Mouse (Mus musculus): Measurements from ENCODE around the gene Agap1. TPM values are rescaled to one million over a fixed set of nuclear protein-coding genes. Genes with fewer than 3 reads are reported as not detected.

Agap1 gene
- polyA plus RNA-seq, 1 experiment from 2014 or later, result 21.3 TPM

- H3K4me3 ChIP-seq (ENCODE audit: low read depth, low read length), result peak overlapping the region; percentile 18
- H3K4me1 ChIP-seq (ENCODE audit: insufficient read depth), result no peaks in the 10 kb centered on the region
- peak; percentile 30; the same call in 1 of the 2 replicates for ATAC-seq (ENCODE audit: insufficient read depth)
- peaks cover 89% of the 10 kb centered on the region for H3K27me3 ChIP-seq (ENCODE audit: insufficient read depth, low read length)
- H3K36me3 ChIP-seq (ENCODE audit: insufficient read depth), result no peaks in the 10 kb centered on the region
- no peak overlapping the region for H3K9ac ChIP-seq
- H3K27ac ChIP-seq (ENCODE audit: low read depth), result no peak overlapping the region
- WGBS, result 2% methylated on average over 40 of the region's 41 CpGs
- TF ChIP-seq CTCF (IDR thresholded peaks at IDR 0.05; ENCODE audit: low read depth), result 0 out of 2 replicates have a peak, but pooled peaks have one; percentile 5
- no peaks in the 10 kb centered on the region for H3K9me3 ChIP-seq (ENCODE audit: low read depth, low read length)
- peak overlapping the region; percentile 53 for H3K4me2 ChIP-seq
- no peak for DNase-seq
Observed at GRCm38 (mm10) chr1:89922883-89923641, 468.5 kb downstream of the Agap1 start.

- no peak for DNase-seq
- no peak for TF ChIP-seq CTCF (IDR thresholded peaks at IDR 0.05; ENCODE audit: low read depth)
- Histone ChIP-seq H3K9ac (no peak overlapping the region), H3K4me2 (peak overlapping the region; percentile 53; the same call in 1 of the 2 replicates), H3K4me3 (ENCODE audit: low read depth, low read length) (peak overlapping the region; percentile 18; the same call in 1 of the 2 replicates), H3K36me3 (ENCODE audit: insufficient read depth) (no peaks in the 10 kb centered on the region), H3K27me3 (ENCODE audit: insufficient read depth, low read length) (peaks cover 92% of the 10 kb centered on the region), H3K27ac (ENCODE audit: low read depth) (no peak overlapping the region), H3K9me3 (ENCODE audit: low read depth, low read length) (no peaks in the 10 kb centered on the region), H3K4me1 (ENCODE audit: insufficient read depth) (no peaks in the 10 kb centered on the region)
- 13% methylated on average over 14 of the region's 14 CpGs for WGBS
- ATAC-seq (ENCODE audit: insufficient read depth), result no peak
Observed at GRCm38 (mm10) chr1:89923642-89924020, 469.0 kb downstream of the Agap1 start.

- Histone ChIP-seq H3K36me3 (ENCODE audit: insufficient read depth) (no peaks in the 10 kb centered on the region), H3K4me3 (ENCODE audit: low read depth, low read length) (no peak overlapping the region), H3K9ac (no peak overlapping the region), H3K4me2 (no peak overlapping the region), H3K9me3 (ENCODE audit: low read depth, low read length) (no peaks in the 10 kb centered on the region), H3K27me3 (ENCODE audit: insufficient read depth, low read length) (peaks cover 99% of the 10 kb centered on the region), H3K4me1 (ENCODE audit: insufficient read depth) (peaks cover 2% of the 10 kb centered on the region; the same call in 1 of the 2 replicates), H3K27ac (ENCODE audit: low read depth) (no peak overlapping the region)
- no peak for DNase-seq
- no peak for ATAC-seq (ENCODE audit: insufficient read depth)
- TF ChIP-seq CTCF (IDR thresholded peaks at IDR 0.05; ENCODE audit: low read depth), result no peak
- WGBS, result 26% methylated on average over 12 of the region's 12 CpGs
Observed at GRCm38 (mm10) chr1:89925501-89926190, 471.0 kb downstream of the Agap1 start.

GRCm38 (mm10) chr1:89926583-89927060, 472.0 kb downstream of the Agap1 start:
- H3K27me3 ChIP-seq (ENCODE audit: insufficient read depth, low read length), result peaks cover 99% of the 10 kb centered on the region
- no peak overlapping the region for H3K27ac ChIP-seq (ENCODE audit: low read depth)
- H3K4me3 ChIP-seq (ENCODE audit: low read depth, low read length), result peak overlapping the region; percentile 33
- no peak for ATAC-seq (ENCODE audit: insufficient read depth)
- TF ChIP-seq CTCF (IDR thresholded peaks at IDR 0.05; ENCODE audit: low read depth), result no peak
- WGBS, result 22% methylated on average over 9 of the region's 9 CpGs
- H3K4me1 ChIP-seq (ENCODE audit: insufficient read depth), result peaks cover 5% of the 10 kb centered on the region; the same call in 1 of the 2 replicates
- H3K9ac ChIP-seq, result no peak overlapping the region
- H3K9me3 ChIP-seq (ENCODE audit: low read depth, low read length), result no peaks in the 10 kb centered on the region
- peak overlapping the region; percentile 54; the same call in 1 of the 2 replicates for H3K4me2 ChIP-seq
- no peaks in the 10 kb centered on the region for H3K36me3 ChIP-seq (ENCODE audit: insufficient read depth)
- DNase-seq, result no peak

- Histone ChIP-seq H3K4me2 (peak overlapping the region; percentile 54), H3K4me3 (ENCODE audit: low read depth, low read length) (peak overlapping the region; percentile 33), H3K36me3 (ENCODE audit: insufficient read depth) (no peaks in the 10 kb centered on the region), H3K4me1 (ENCODE audit: insufficient read depth) (peaks cover 5% of the 10 kb centered on the region; the same call in 1 of the 2 replicates), H3K27me3 (ENCODE audit: insufficient read depth, low read length) (peaks cover 99% of the 10 kb centered on the region), H3K27ac (ENCODE audit: low read depth) (no peak overlapping the region), H3K9ac (no peak overlapping the region), H3K9me3 (ENCODE audit: low read depth, low read length) (no peaks in the 10 kb centered on the region)
- no peak for TF ChIP-seq CTCF (IDR thresholded peaks at IDR 0.05; ENCODE audit: low read depth)
- no peak for ATAC-seq (ENCODE audit: insufficient read depth)
- 2% methylated on average over 36 of the region's 36 CpGs for WGBS
- no peak for DNase-seq
Observed at GRCm38 (mm10) chr1:89927061-89927661, 472.6 kb downstream of the Agap1 start.

- ATAC-seq (ENCODE audit: insufficient read depth), result no peak
- Histone ChIP-seq H3K36me3 (ENCODE audit: insufficient read depth) (no peaks in the 10 kb centered on the region), H3K4me2 (peak overlapping the region; percentile 34; the same call in 1 of the 2 replicates), H3K9ac (no peak overlapping the region), H3K27me3 (ENCODE audit: insufficient read depth, low read length) (peaks cover 99% of the 10 kb centered on the region), H3K4me1 (ENCODE audit: insufficient read depth) (peaks cover 5% of the 10 kb centered on the region; the same call in 1 of the 2 replicates), H3K9me3 (ENCODE audit: low read depth, low read length) (no peaks in the 10 kb centered on the region), H3K4me3 (ENCODE audit: low read depth, low read length) (peak overlapping the region; percentile 9; the same call in 1 of the 2 replicates), H3K27ac (ENCODE audit: low read depth) (no peak overlapping the region)
- TF ChIP-seq CTCF (IDR thresholded peaks at IDR 0.05; ENCODE audit: low read depth), result no peak
- DNase-seq, result no peak
- 12% methylated on average over 25 of the region's 25 CpGs for WGBS
Observed at GRCm38 (mm10) chr1:89928676-89929075, 474.1 kb downstream of the Agap1 start.

Measured in lung, embryonic 14.5 days (tissue).